Mouse (Mus musculus) heart, embryonic 16.5 days (tissue): ENCODE measurements around the gene Tlr5. TPM values are rescaled to one million over a fixed set of nuclear protein-coding genes. Genes with fewer than 3 reads are reported as not detected.
A peak's percentile ranks its signal among the peaks of the same experiment; 100 is the strongest.

Experiments
- ATAC-seq: fragments of 200-750 bp; cut with Nextera tagmentation; replicated peaks from 2 replicates; pipeline ENCODE4 v1.8.0; 2017; ENCODE audit warnings: moderate number of reproducible peaks; ENCODE audit not compliant: insufficient read depth, low FRiP score; ENCODE audit errors: extremely low read depth
- H3K27ac ChIP-seq: fragments of 300-500 bp; sonication (generic); 2 replicates; pipeline ENCODE4 v1.5.1; 2014; ENCODE audit warnings: mild to moderate bottlenecking, low read length, control low read depth, moderate library complexity
- H3K27me3 ChIP-seq: fragments of 300-500 bp; sonication (generic); 2 replicates; pipeline ENCODE4 v1.6.1; 2014; ENCODE audit warnings: low read length, mixed read lengths; ENCODE audit not compliant: control insufficient read depth, insufficient read depth
- H3K36me3 ChIP-seq: fragments of 300-500 bp; sonication (generic); 2 replicates; pipeline ENCODE4 v1.6.1; 2014; ENCODE audit not compliant: control insufficient read depth, insufficient read depth
- H3K4me1 ChIP-seq: fragments of 300-500 bp; sonication (generic); 2 replicates; pipeline ENCODE4 v1.6.1; 2014; ENCODE audit warnings: low read length, mixed read lengths; ENCODE audit not compliant: control insufficient read depth, insufficient read depth
- H3K4me2 ChIP-seq: fragments of 300-500 bp; sonication (generic); 2 replicates; pipeline ENCODE4 v1.6.1; 2014; ENCODE audit warnings: low read depth, mild to moderate bottlenecking, control low read depth, low read length
- H3K4me3 ChIP-seq: fragments of 300-500 bp; sonication (generic); 2 replicates; pipeline ENCODE4 v1.5.1; 2014; ENCODE audit warnings: mild to moderate bottlenecking, control low read depth, low read length
- H3K9ac ChIP-seq: fragments of 300-500 bp; sonication (generic); 2 replicates; pipeline ENCODE4 v1.6.1; 2014; ENCODE audit warnings: low read length, control low read depth
- H3K9me3 ChIP-seq: fragments of 300-500 bp; sonication (generic); replicated peaks from 2 replicates; pipeline ENCODE4 v1.6.1; 2016; ENCODE audit warnings: low read length; ENCODE audit not compliant: control insufficient read depth
- WGBS: fragments of 180-500 bp; shearing (Covaris S2); extraction: QIAGEN DNeasy Blood & Tissue Kit; methylation state at CpG from one replicate; pipeline ENCODE4 v1.1.7; 2014; 5-methylcytosine and 5-hydroxymethylcytosine counted together
- polyA plus RNA-seq: library from polyadenylated mRNA; unstranded; fragments of >200 nt; fragmentation: Nextera tagmentation; extraction: Ambion mirVana; gene quantifications from 2 replicates; pipeline ENCODE4 v1.2.1, GENCODE M21; 2015

Tlr5 gene
- 1.6 and 1.7 TPM in 2 replicates for polyA plus RNA-seq

- peak; percentile 37 for ATAC-seq
- Histone ChIP-seq H3K9ac (peak within 1 kb of the TSS; percentile 76), H3K27me3 (no peaks in the 10 kb centered on the region), H3K27ac (peak within 1 kb of the TSS; percentile 84), H3K4me2 (peak within 1 kb of the TSS; percentile 88), H3K4me1 (peaks cover 35% of the 10 kb centered on the region), H3K9me3 (no peaks in the 10 kb centered on the region), H3K4me3 (peak within 1 kb of the TSS; percentile 62), H3K36me3 (no peaks in the 10 kb centered on the region)
- WGBS = 9% methylated on average over 21 of the region's 21 CpGs
These were observed at the start of gene Tlr5 for GRCm38 (mm10) chr1:182954287-182955046. Gene Tlr5 (plus strand): TSS chr1:182954788.

DNA sequence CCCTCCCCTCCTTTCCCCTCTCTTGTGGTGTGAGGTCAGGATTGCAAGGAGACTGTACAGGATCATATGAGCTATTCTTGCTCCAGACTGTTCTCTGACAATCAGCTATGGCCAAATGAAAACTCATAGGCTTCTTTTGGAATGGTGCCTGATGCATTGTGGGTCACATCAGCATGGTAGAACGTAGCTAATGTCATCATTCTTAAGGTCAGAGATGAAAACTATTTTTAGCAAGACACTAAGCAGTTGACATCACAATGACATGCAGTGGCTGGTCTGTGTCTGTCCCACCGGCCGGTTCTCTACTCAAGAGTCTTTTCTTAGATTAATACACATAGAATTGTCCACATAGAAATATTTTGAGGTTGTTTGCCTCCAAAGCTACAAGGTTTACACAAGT is 48.9 kb upstream of the Tlr5 start:
- Histone ChIP-seq H3K4me3 (no peak overlapping the region), H3K9me3 (0 out of 2 replicates have a peak, but pooled peaks cover 2% of the 10 kb centered on the region), H3K9ac (no peak overlapping the region), H3K27me3 (no peaks in the 10 kb centered on the region), H3K4me1 (peaks cover 23% of the 10 kb centered on the region), H3K4me2 (no peak overlapping the region), H3K36me3 (no peaks in the 10 kb centered on the region), H3K27ac (peak overlapping the region; percentile 80)
- 17% methylated on average over 3 of the region's 3 CpGs for WGBS
- no peak for ATAC-seq

DNA sequence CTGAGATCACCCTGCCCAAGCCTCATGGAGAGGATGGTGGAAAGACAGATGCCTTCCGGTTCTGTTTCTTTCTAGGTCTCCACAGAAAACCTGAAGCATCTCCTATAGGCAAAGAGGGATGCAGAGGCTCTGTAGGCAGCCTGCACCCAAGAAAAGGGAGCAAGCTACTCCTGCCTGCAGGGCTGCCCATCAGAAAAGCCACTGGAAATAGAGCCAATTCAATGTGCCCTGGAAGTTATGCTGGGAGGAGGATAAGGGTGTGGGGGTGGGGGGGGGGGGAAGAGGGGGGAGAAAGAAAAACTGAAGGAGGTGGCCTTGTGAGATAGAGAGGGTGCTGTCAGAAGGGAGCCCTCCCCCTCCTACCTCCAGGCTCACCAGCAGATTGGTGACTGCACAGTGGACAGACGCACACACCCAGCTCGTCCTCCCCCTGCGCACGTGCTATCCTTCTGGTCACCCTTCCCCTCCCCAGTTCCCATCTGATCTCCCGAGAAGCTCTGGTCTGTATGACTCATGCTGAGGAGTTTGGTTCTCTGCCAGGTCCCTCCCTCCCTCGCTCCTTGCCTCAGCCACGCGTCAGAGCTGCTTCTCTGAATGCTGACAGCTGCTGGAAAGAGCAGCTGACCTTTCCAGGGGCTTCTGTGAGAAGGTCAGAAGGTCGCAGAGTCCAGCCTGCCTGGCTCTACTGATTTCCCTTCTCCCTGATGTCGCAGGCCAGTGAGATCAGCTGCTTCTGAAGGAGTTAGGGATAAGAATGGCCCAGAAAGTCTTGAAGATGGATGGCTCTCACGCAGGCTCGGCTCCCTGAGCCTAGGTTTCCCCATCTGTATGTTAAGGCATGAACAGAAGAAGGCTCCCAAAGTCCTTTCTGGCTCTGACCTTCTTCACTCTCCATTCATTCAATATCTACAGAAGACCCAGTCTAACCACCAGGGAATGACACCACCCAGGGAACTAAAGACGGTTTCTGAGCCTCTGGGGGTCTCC is 46.2 kb upstream of the Tlr5 start:
- H3K4me1 ChIP-seq = peaks cover 17% of the 10 kb centered on the region
- peaks cover 7% of the 10 kb centered on the region; the same call in 1 of the 2 replicates for H3K9me3 ChIP-seq
- peak overlapping the region; percentile 41; the same call in 1 of the 2 replicates for H3K9ac ChIP-seq
- H3K36me3 ChIP-seq = no peaks in the 10 kb centered on the region
- peak overlapping the region; percentile 82 for H3K27ac ChIP-seq
- peak; percentile 92 for ATAC-seq
- H3K4me3 ChIP-seq = no peak overlapping the region
- WGBS = 17% methylated on average over 14 of the region's 14 CpGs
- H3K27me3 ChIP-seq = no peaks in the 10 kb centered on the region
- H3K4me2 ChIP-seq = peak overlapping the region; percentile 49

GRCm38 (mm10) chr1:182909066-182909465 is 45.5 kb upstream of the Tlr5 start:
- no peak for ATAC-seq

DNA sequence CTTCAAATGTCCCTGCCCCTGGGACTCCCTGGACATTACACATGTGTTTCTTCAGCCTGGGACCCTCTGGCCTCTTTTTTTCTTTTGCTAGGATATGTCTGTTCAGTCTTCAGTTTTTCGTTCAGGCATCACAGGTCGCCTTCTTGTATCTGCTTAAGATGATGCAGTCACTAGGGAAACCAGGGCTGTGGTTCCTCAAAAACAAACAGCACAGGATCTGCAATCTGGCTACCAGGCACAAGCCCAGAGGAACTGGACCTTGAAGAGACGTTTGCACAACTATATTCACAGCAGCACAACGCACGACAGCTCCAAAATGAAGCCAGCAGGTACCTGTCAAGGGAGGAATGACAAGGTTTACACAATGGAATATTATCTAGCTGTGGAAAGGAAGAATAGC is 45.0 kb upstream of the Tlr5 start:
- Histone ChIP-seq H3K4me1 (peaks cover 17% of the 10 kb centered on the region), H3K4me3 (no peak overlapping the region), H3K27me3 (no peaks in the 10 kb centered on the region), H3K9me3 (peaks cover 6% of the 10 kb centered on the region; the same call in 1 of the 2 replicates), H3K9ac (no peak overlapping the region), H3K27ac (no peak overlapping the region), H3K36me3 (no peaks in the 10 kb centered on the region), H3K4me2 (no peak overlapping the region)
- no peak for ATAC-seq
- 81% methylated on average over 5 of the region's 5 CpGs for WGBS

More at GRCm38 (mm10) chr1:182909066-182909465, 45.5 kb upstream of the Tlr5 start:
- Histone ChIP-seq H3K4me1 (peaks cover 17% of the 10 kb centered on the region), H3K27ac (peak overlapping the region; percentile 67), H3K4me2 (no peak overlapping the region), H3K36me3 (no peaks in the 10 kb centered on the region), H3K9me3 (peaks cover 7% of the 10 kb centered on the region; the same call in 1 of the 2 replicates), H3K9ac (no peak overlapping the region), H3K4me3 (no peak overlapping the region), H3K27me3 (no peaks in the 10 kb centered on the region)
- 60% methylated on average over 3 of the region's 3 CpGs for WGBS

DNA sequence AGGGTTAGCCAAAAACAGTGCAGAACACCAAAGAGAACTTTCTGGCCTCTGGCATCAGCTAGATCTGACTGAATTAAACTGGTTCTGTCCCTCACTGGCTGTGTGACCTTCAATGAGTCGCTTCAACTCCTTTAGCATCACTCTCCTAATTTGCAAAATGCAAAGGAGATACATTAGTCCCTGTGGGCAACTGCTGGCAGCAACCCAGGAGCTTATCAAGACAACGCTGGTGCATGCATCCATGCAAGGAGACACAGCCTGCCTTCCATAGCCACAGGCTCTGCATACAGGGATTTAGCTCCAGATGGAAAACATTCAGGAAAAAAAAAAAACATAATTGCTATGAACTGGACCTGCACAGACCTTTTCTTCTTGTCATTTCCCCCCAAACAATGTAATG is 42.0 kb upstream of the Tlr5 start:
- Histone ChIP-seq H3K4me2 (no peak overlapping the region), H3K27ac (no peak overlapping the region), H3K4me3 (no peak overlapping the region), H3K9ac (no peak overlapping the region), H3K27me3 (no peaks in the 10 kb centered on the region), H3K9me3 (peaks cover 5% of the 10 kb centered on the region; the same call in 1 of the 2 replicates), H3K36me3 (no peaks in the 10 kb centered on the region), H3K4me1 (peaks cover 11% of the 10 kb centered on the region)
- 33% methylated on average over 2 of the region's 2 CpGs for WGBS
- no peak for ATAC-seq

- Histone ChIP-seq H3K9me3 (peaks cover 5% of the 10 kb centered on the region; the same call in 1 of the 2 replicates), H3K4me1 (no peaks in the 10 kb centered on the region), H3K4me3 (no peak overlapping the region), H3K4me2 (no peak overlapping the region), H3K36me3 (no peaks in the 10 kb centered on the region), H3K27me3 (no peaks in the 10 kb centered on the region), H3K27ac (no peak overlapping the region), H3K9ac (no peak overlapping the region)
- 87% methylated on average over 4 of the region's 4 CpGs for WGBS
- no peak for ATAC-seq
These were observed 40.3 kb upstream of the Tlr5 start for GRCm38 (mm10) chr1:182914121-182914908.

- 91% methylated on average over 5 of the region's 5 CpGs for WGBS
- Histone ChIP-seq H3K27ac (no peak overlapping the region), H3K9ac (no peak overlapping the region), H3K36me3 (no peaks in the 10 kb centered on the region), H3K4me1 (no peaks in the 10 kb centered on the region), H3K4me2 (no peak overlapping the region), H3K27me3 (no peaks in the 10 kb centered on the region), H3K4me3 (no peak overlapping the region), H3K9me3 (peaks cover 5% of the 10 kb centered on the region; the same call in 1 of the 2 replicates)
- no peak for ATAC-seq
These were observed 38.4 kb upstream of the Tlr5 start for GRCm38 (mm10) chr1:182916166-182916565.
